Mouse (Mus musculus) midbrain, embryonic 16.5 days (tissue): ENCODE results near the gene B630019K06Rik. TPM values are rescaled to one million over a fixed set of nuclear protein-coding genes. Genes with fewer than 3 reads are reported as not detected.
"Not testable (repeated sequence)": the region's sequence is repeated elsewhere in the genome, so short reads cannot be mapped to it uniquely, and the experiment has no call there.

Experiments
- ATAC-seq: fragments of 200-750 bp; cut with Nextera tagmentation; 2 replicates; pipeline ENCODE4 v1.8.0; 2017; ENCODE audit warnings: moderate TSS enrichment
- H3K27ac ChIP-seq: fragments of 300-500 bp; sonication (generic); 2 replicates; pipeline ENCODE4 v1.5.1; 2014; ENCODE audit warnings: mild to moderate bottlenecking, low read length, mixed read lengths
- H3K27me3 ChIP-seq: fragments of 300-500 bp; sonication (generic); 2 replicates; pipeline ENCODE4 v1.6.1; 2014; ENCODE audit warnings: low read depth, low read length, mixed read lengths; ENCODE audit not compliant: control insufficient read depth, insufficient read depth
- H3K36me3 ChIP-seq: fragments of 300-500 bp; sonication (generic); 2 replicates; pipeline ENCODE4 v1.6.1; 2014; ENCODE audit warnings: mild to moderate bottlenecking, low read length, moderate library complexity, mixed read lengths; ENCODE audit not compliant: control insufficient read depth, insufficient read depth
- H3K4me1 ChIP-seq: fragments of 300-500 bp; sonication (generic); 2 replicates; pipeline ENCODE4 v1.6.1; 2014; ENCODE audit warnings: mild to moderate bottlenecking, low read length, mixed read lengths; ENCODE audit not compliant: control insufficient read depth, insufficient read depth
- H3K4me2 ChIP-seq: fragments of 300-500 bp; sonication (generic); 2 replicates; pipeline ENCODE4 v1.6.1; 2014; ENCODE audit warnings: mild to moderate bottlenecking, low read length, mixed read lengths
- H3K4me3 ChIP-seq: fragments of 300-500 bp; sonication (generic); 2 replicates; pipeline ENCODE4 v1.5.1; 2014; ENCODE audit warnings: low read depth, mild to moderate bottlenecking, low read length, moderate library complexity, mixed read lengths
- H3K9ac ChIP-seq: fragments of 300-500 bp; sonication (generic); 2 replicates; pipeline ENCODE4 v1.6.1; 2014; ENCODE audit warnings: low read depth, low read length, mixed read lengths
- H3K9me3 ChIP-seq: fragments of 300-500 bp; sonication (generic); replicated peaks from 2 replicates; pipeline ENCODE4 v1.6.1; 2014; ENCODE audit warnings: mild to moderate bottlenecking, low read length, mixed read lengths; ENCODE audit not compliant: control insufficient read depth, poor library complexity, severe bottlenecking
- WGBS: fragments of 180-500 bp; shearing (Covaris S2); extraction: QIAGEN DNeasy Blood & Tissue Kit; methylation state at CpG from one replicate; pipeline ENCODE4 v1.1.7; 2014; 5-methylcytosine and 5-hydroxymethylcytosine counted together
- polyA plus RNA-seq: library from polyadenylated mRNA; unstranded; fragments of >200 nt; fragmentation: Nextera tagmentation; extraction: Ambion mirVana; gene quantifications from 2 replicates; pipeline ENCODE4 v1.2.1, GENCODE M21; 2015

Gene B630019K06Rik
- 26.9 and 27.0 TPM in 2 replicates for polyA plus RNA-seq

- Histone ChIP-seq H3K9me3 (no peaks in the 10 kb centered on the region), H3K4me1 (peaks cover 7% of the 10 kb centered on the region), H3K27me3 (no peaks in the 10 kb centered on the region), H3K9ac (peak within 1 kb of the TSS; percentile 85), H3K4me3 (peak within 1 kb of the TSS; percentile 61), H3K27ac (peak within 1 kb of the TSS; percentile 90), H3K4me2 (peak within 1 kb of the TSS; percentile 66), H3K36me3 (no peaks in the 10 kb centered on the region)
- 23% methylated on average over 40 of the region's 95 CpGs for WGBS
- ATAC-seq: peak; percentile 92
These were observed at the start of gene B630019K06Rik for GRCm38 (mm10) chrX:8892343-8893155. TSS of gene B630019K06Rik (plus strand) at chrX:8892382.

GRCm38 (mm10) chrX:8843694-8844093 lies 48.5 kb upstream of the B630019K06Rik start, which contains the start of gene Gm6592:
TSS of gene Gm6592 (plus strand) at chrX:8843994.
- Histone ChIP-seq H3K9ac (no peak within 1 kb of the TSS), H3K4me3 (no peak within 1 kb of the TSS), H3K36me3 (no peaks in the 10 kb centered on the region), H3K4me1 (no peaks in the 10 kb centered on the region), H3K27me3 (no peaks in the 10 kb centered on the region), H3K27ac (no peak within 1 kb of the TSS), H3K4me2 (no peak within 1 kb of the TSS), H3K9me3 (no peaks in the 10 kb centered on the region)
- 63% methylated on average over 1 of the region's 1 CpGs for WGBS
- ATAC-seq: no peak

- H3K36me3 ChIP-seq: no peaks in the 10 kb centered on the region
- H3K9ac ChIP-seq: no peak overlapping the region
- H3K4me2 ChIP-seq: no peak overlapping the region
- no peak overlapping the region for H3K4me3 ChIP-seq
- H3K27me3 ChIP-seq: no peaks in the 10 kb centered on the region
- no peak overlapping the region for H3K27ac ChIP-seq
- H3K4me1 ChIP-seq: no peaks in the 10 kb centered on the region
- ATAC-seq: no peak
- 93% methylated on average over 10 of the region's 10 CpGs for WGBS
- no peaks in the 10 kb centered on the region for H3K9me3 ChIP-seq
These were observed 39.7 kb upstream of the B630019K06Rik start for GRCm38 (mm10) chrX:8852486-8852885.

GRCm38 (mm10) chrX:8864331-8864730 lies 27.9 kb upstream of the B630019K06Rik start:
- not testable (repeated sequence) for H3K4me1 ChIP-seq, H3K9me3 ChIP-seq, H3K27ac ChIP-seq, H3K36me3 ChIP-seq, H3K4me3 ChIP-seq, H3K9ac ChIP-seq, H3K4me2 ChIP-seq, H3K27me3 ChIP-seq
- peak; percentile 76 for ATAC-seq
- 3% methylated on average over 3 of the region's 3 CpGs for WGBS

GRCm38 (mm10) chrX:8873953-8874352 lies 18.2 kb upstream of the B630019K06Rik start, which contains the start of gene Gm5751:
TSS of gene Gm5751 (plus strand) at chrX:8874253.
- not testable (repeated sequence) for H3K27me3 ChIP-seq, H3K36me3 ChIP-seq, H3K4me1 ChIP-seq, ATAC-seq, H3K27ac ChIP-seq, H3K4me2 ChIP-seq, H3K9ac ChIP-seq, H3K9me3 ChIP-seq, H3K4me3 ChIP-seq
- 84% methylated on average over 3 of the region's 4 CpGs for WGBS

- Histone ChIP-seq H3K4me2 (no peak overlapping the region), H3K4me3 (no peak overlapping the region), H3K9ac (no peak overlapping the region), H3K36me3 (no peaks in the 10 kb centered on the region), H3K27ac (no peak overlapping the region), H3K9me3 (no peaks in the 10 kb centered on the region), H3K27me3 (no peaks in the 10 kb centered on the region), H3K4me1 (no peaks in the 10 kb centered on the region)
- 58% methylated on average over 4 of the region's 4 CpGs for WGBS
- ATAC-seq: no peak
These were observed 7.8 kb upstream of the B630019K06Rik start for GRCm38 (mm10) chrX:8884336-8884735.

GRCm38 (mm10) chrX:8891975-8892342 lies 223 bp upstream of the B630019K06Rik start:
- WGBS: 26% methylated on average over 4 of the region's 9 CpGs
- Histone ChIP-seq H3K36me3 (no peaks in the 10 kb centered on the region), H3K4me1 (peaks cover 7% of the 10 kb centered on the region), H3K27ac (peak overlapping the region; percentile 90), H3K9ac (peak overlapping the region; percentile 85), H3K4me2 (peak overlapping the region; percentile 66), H3K4me3 (peak overlapping the region; percentile 61), H3K9me3 (no peaks in the 10 kb centered on the region), H3K27me3 (no peaks in the 10 kb centered on the region)
- peak; percentile 62 for ATAC-seq

- Histone ChIP-seq H3K4me2 (peak overlapping the region; percentile 66), H3K27ac (peak overlapping the region; percentile 90), H3K4me3 (peak overlapping the region; percentile 61), H3K9ac (peak overlapping the region; percentile 85), H3K27me3 (no peaks in the 10 kb centered on the region), H3K9me3 (no peaks in the 10 kb centered on the region), H3K36me3 (no peaks in the 10 kb centered on the region), H3K4me1 (peaks cover 7% of the 10 kb centered on the region)
- 21% methylated on average over 29 of the region's 42 CpGs for WGBS
- ATAC-seq: peak; percentile 76
These were observed 1.0 kb downstream of the B630019K06Rik start for GRCm38 (mm10) chrX:8893182-8893651.

- no peak for ATAC-seq
- no peaks in the 10 kb centered on the region for H3K4me1 ChIP-seq
- H3K9ac ChIP-seq: no peak overlapping the region
- H3K4me2 ChIP-seq: no peak overlapping the region
- H3K9me3 ChIP-seq: no peaks in the 10 kb centered on the region
- 70% methylated on average over 4 of the region's 4 CpGs for WGBS
- no peaks in the 10 kb centered on the region for H3K27me3 ChIP-seq
- no peak overlapping the region for H3K4me3 ChIP-seq
- H3K27ac ChIP-seq: no peak overlapping the region
- H3K36me3 ChIP-seq: no peaks in the 10 kb centered on the region
These were observed 8.6 kb downstream of the B630019K06Rik start for GRCm38 (mm10) chrX:8900823-8901222.
